Mouse (Mus musculus) inflammation-experienced regulatory T-cells, adult 6 months (primary cell): ENCODE data around the gene Myoc. TPM values are rescaled to one million over a fixed set of nuclear protein-coding genes. Genes with fewer than 3 reads are reported as not detected.
"Not testable (repeated sequence)": the region's sequence is repeated elsewhere in the genome, so short reads cannot be mapped to it uniquely, and the experiment has no call there.

Experiments used
- ATAC-seq: one replicate; pipeline ENCODE4 v1.8.0; 2017
- polyA plus RNA-seq, 3 experiments: library from polyadenylated mRNA; unstranded; fragments of 100-300 nt; shearing (Covaris generic); gene quantifications; one replicate each; pipeline ENCODE4 v1.2.1; 2017

The Myoc gene
- not detected for polyA plus RNA-seq

GRCm38 (mm10) chr1:162639051-162639750 is at the start of gene Myoc:
Myoc (plus strand) TSS chr1:162639155.
- ATAC-seq = no peak

- ATAC-seq = no peak
Observed at GRCm38 (mm10) chr1:162589443-162589842, 49.5 kb upstream of the Myoc start.

GRCm38 (mm10) chr1:162590415-162590997 is 48.4 kb upstream of the Myoc start:
- no peak for ATAC-seq

- no peak for ATAC-seq
Observed at GRCm38 (mm10) chr1:162597379-162598102, 41.4 kb upstream of the Myoc start.

DNA sequence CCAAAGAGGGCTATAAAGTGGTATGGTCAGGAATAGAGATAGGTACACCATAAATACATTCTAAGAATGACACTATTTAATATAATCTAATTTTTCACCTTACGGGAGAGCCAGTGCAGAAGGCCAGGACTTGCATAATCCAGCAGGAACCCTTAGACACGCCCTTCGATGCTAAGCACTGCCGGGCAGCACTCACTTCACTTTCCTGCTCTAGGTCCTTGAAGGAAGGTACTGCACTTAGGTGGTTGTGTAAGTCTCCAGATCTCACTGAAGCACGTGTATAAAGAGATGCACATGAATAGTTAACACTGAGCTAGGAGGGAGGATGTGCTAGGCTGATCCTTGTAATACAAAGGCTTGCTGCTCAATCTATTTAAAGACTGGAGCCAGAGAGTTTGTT is 39.3 kb upstream of the Myoc start:
- ATAC-seq = no peak

GRCm38 (mm10) chr1:162601288-162601687 is 37.7 kb upstream of the Myoc start:
- ATAC-seq = no peak

GRCm38 (mm10) chr1:162608127-162608526 is 30.8 kb upstream of the Myoc start:
- ATAC-seq = no peak

GRCm38 (mm10) chr1:162609633-162610250 is 29.2 kb upstream of the Myoc start:
- no peak for ATAC-seq

DNA sequence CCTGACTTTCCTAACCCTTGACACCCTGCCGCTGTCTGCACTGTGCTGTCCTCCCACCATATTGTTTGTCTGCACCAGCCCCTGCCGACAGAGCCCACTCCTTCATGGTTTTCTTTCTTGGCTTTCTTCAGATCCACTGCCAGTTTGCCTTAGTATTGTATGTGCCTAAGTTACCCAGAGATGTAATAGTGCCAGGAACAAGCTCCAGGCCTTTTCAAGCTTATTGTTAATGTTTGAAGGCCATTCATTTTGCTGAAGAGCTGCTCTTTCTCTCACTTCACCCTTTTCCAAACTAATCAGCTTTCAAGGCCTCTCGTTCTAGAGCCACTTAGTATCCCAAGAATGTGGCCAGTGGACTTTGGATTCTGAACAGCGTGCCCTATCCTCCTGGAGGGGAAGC is 27.8 kb upstream of the Myoc start:
- no peak for ATAC-seq

GRCm38 (mm10) chr1:162615511-162615910 is 23.4 kb upstream of the Myoc start:
- peak; percentile 77 for ATAC-seq

GRCm38 (mm10) chr1:162620487-162620886 is 18.5 kb upstream of the Myoc start:
- ATAC-seq = no peak

GRCm38 (mm10) chr1:162623895-162624294 is 15.1 kb upstream of the Myoc start:
- ATAC-seq = no peak

GRCm38 (mm10) chr1:162625229-162625628 is 13.7 kb upstream of the Myoc start:
- ATAC-seq = no peak

DNA sequence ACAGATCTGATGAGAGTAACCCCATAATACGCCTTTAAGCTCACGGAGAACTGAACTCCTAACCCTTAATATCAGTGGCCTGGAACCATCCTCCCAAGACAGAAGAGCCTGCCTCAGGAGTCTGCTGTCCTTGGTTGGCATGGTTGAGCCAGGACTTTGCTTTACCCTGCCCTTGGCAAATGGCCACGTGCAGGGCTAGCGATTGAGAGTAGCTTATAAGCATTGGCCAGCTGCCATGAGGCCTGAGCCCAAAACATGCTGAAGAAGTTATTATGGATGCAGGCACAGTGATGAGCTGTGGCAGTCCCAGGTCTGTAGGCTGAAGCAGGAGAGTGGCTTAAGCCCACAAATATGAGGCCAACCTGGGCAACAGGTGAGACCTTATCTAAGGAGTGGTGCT is 11.1 kb upstream of the Myoc start:
- not testable (repeated sequence) for ATAC-seq

DNA sequence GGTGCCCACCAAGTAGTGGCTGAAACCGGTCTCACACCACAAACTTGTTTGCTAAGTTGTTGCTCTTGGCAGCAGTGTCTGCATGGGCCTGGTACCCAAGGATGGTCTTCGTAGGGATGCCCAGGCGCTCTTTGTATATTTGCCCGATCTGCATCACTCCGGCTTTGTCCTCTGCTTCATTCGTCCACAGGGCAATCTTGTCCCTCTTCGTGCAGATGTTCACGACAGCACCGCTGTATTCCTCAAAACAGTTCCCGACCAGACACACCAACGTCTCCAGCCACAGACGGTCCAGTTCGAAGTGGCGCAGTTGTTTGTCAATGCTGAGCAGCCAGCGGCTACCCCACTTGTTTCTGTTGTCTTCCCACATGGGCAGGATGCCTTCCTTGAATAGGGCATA is 10.6 kb upstream of the Myoc start:
- ATAC-seq = not testable (repeated sequence)

GRCm38 (mm10) chr1:162635291-162635931 is 3.5 kb upstream of the Myoc start:
- ATAC-seq = not testable (repeated sequence)

- no peak for ATAC-seq
Observed at GRCm38 (mm10) chr1:162636516-162636915, 2.4 kb upstream of the Myoc start.

DNA sequence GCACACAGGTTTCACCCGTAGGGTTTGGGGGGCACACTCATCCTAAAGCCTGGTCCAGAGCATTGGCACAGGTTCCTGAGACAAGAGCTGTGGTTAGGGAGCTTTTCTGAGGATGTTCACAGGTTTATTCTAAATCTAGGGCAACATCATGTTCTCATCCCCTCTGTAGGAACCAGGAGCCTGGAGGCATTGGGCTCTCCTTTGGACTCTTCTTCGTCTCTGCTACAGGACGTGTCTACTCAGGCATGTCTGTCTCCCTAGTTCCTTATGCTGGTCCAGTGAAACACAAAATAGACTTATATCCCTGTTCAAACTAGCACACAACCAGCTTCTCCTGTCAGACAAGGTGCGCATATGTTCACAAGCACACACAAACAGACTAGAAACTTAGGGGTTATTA is 420 bp upstream of the Myoc start:
- ATAC-seq = no peak

- no peak for ATAC-seq
Observed at GRCm38 (mm10) chr1:162639861-162640260, 906 bp downstream of the Myoc start.

DNA sequence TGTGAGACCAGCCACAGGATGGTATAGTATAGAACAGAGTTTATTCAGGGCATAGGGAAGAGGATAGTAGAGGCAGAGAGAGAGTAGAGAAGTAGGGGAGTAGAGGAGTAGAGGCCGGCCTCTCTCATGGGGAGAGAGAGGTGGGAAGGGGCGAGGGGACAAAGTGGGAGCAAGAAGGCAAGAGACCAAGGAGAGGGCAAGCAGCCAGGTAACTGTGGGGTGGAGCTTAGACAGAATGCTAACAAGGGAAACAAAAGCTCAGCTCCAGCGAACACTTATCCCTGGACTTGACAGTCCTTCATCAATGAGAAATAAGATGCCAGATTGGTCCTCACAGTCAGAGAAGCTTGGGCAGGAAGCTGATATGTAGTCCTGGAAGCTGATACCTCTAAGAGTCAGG is 3.6 kb downstream of the Myoc start:
- ATAC-seq = no peak

DNA sequence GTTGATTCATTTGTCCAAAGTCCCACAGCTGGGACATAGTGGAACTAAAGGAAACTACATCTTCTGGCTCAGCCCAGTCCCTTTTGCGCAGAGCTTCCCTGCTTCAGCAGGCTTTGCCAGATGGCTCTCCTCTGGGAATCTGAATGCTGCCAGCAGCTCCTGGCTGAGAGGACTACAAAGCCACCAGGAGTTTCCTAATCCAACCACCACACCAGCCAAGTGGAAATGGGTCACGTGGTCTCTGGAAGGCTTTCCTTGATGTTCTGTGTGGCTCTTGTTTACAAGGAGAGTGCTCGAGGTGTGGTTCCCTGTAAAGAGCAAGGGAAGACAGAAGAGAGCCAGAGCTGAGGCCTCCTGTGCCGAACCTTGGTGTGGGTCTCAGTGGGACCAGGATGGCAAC is 4.8 kb downstream of the Myoc start:
- ATAC-seq = no peak

DNA sequence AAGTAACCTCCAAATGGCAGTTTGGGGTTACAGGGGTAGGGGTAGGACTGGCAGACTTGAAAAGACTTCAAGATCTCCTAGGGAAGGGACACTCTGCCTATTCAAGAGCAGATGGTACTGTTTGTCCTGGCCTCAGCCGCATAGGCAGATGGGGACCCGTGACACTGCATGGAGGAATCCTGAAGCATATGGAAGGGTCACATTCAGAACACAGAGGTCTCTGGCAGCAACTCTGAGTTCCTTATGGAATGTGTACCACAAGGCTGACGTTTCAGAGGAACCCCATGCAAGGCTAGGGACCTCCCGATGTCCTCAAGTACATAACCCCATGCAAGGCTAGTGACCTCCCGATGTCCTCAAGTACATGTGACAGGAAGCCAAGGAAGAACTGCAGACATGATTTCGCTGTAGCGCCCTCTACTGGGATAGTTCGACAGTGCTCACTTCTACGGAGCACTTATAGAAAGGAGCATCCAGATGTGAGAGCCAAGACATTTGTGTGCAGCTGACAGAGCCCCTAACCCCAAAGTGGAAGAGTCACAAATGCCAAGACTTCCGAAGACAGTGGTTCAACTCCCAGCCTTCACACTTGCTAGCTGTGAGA is 7.2 kb downstream of the Myoc start:
- ATAC-seq = no peak

GRCm38 (mm10) chr1:162648416-162648815 is 9.5 kb downstream of the Myoc start:
- no peak for ATAC-seq
